Mouse (Mus musculus) left cerebral cortex, adult 11 months (tissue): ENCODE data around the gene Sfi1.
"Not testable (repeated sequence)": the region's sequence is repeated elsewhere in the genome, so short reads cannot be mapped to it uniquely, and the experiment has no call there.

ENCODE experiments used
- DNase-seq: peaks from one replicate; pipeline ENCODE4 v3.0.0; 2022; ENCODE audit warnings: low spot score

Sfi1 gene

DNA sequence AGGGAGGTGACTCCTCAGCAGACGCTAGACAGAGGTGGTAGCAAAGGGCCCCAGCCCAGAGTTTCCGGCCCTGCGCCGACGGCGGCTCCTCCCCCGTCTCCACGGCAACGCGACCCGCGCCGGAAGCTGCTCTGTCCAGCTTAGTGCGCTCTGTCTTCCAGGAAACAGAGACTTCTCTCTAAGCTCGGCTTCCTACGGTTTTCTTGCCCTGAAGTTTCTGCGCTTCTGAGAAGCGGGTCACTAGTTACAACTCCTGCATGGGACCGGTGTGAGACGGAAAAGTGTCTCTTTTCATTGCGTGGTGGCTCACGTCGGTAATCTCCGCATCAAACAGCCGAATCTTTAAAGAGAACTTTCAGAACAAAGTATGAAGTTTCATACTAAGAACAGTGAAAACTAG lies at the start of gene Sfi1:
Gene Sfi1, minus strand, starts transcription at position 101 of the 400 bp plus-strand sequence.
- DNase-seq = no peak

DNA sequence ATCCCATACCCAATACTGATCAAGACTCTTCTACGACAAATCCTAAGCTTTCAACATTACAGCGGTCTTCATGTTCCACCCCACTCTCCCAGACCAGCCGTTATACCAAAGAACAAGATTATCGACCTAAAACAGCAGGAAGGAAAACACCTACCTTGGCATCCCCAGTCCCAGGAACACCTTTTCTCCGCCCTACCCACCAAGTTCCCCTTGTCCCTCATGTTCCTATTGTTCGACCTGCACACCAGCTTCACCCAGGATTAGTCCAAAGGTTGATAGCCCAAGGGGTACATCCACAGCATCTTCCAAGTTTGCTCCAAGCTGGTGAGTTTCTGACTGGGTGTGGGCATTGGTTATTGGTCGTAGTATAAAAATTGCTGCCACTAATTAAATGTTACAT lies 49.1 kb upstream of the Sfi1 start:
- DNase-seq = no peak

DNA sequence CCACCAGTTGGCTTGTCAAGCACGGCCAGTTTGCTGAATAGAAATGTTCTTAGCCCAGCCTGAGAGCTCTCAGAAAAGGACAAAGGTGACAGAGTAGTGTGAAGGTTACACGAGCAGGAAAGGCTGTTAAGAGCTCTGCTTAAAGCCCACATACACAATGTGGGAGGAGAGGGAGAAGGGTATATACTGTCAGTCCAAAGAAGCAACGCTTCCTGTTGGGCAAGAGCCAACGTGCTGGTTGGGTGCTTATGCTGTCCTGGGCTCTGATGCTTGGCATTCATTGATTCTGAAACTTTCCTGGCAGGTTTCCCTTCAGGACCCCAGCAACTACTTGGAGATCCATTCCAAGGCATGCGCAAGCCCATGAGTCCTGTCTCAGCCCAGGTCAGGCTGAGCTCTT lies 42.0 kb upstream of the Sfi1 start:
- DNase-seq = no peak

DNA sequence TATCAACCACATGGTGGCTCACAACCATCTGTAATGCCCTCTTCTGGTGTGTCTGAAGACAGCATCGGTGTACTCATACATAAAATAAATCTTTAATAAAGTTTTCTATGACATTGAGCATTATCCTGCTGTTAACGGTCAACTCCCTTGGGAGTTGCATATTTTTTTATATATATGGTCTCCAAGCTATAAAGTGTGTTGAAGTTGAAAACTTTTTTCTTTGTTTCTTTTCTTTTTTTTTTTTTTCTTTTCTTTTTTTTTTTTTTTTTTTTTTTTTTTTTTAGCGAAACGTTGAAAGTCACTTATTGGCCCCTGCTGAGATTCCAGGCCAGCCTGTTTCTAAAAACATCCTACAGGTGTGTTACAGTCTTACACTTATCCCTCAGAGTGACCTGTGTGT lies 40.4 kb upstream of the Sfi1 start:
- DNase-seq = no peak

DNA sequence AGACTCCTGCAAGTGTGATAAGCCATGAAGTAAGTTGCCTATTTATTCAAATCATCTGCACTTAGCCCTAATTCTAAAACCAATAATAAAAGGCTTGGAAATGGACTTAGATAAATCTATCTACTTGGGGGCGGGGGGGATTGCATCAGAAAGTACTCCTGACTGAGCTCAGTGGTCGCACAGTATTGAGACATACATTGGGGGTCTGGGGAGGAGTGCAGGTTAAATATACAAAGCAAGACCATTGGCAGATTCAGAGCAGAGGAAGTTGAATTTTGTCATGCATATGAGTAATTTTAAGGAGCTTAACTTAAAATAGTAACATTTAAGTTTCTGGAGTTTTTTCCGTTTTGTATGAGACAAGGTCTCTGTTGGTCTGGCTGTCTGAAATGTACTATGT lies 39.0 kb upstream of the Sfi1 start:
- DNase-seq = no peak

DNA sequence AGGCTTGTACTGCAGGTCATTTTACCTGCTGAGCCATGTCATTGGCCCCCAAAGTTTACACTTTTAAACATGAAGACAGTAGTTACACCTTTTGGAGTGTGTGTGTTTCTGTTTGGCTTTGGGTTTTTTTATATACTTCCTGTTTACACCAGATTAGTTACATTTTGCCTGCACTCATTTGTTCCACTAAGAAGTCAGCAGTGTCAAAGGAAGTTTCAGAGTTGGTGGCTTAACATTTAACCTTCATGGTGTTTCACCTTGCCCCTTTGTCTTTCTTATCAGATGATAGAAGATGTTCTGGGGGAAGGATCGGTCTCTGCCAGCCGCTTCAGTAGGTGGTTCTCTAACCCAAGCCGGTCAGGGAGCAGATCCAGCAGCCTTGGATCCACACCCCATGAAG lies 33.9 kb upstream of the Sfi1 start:
- no peak for DNase-seq

DNA sequence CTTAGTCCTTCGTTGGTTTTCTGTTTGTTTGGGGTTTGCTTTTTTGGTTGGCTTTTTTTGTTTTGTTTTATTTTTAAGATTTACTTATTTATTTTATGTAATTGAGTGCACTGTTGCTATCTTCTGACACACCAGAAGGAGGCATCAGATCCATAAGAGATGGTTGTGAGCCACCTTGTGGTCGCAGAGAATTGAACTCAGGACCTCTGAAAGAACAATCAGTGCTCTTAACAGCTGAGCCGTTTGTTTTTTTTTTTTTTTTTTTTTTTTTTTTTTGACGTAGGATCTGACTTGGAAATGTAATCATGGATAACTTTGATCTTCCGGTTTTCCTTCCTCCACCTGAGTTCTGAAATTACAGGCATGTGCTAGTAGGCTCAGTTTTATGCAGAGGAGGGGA lies 29.8 kb upstream of the Sfi1 start:
- DNase-seq = no peak

DNA sequence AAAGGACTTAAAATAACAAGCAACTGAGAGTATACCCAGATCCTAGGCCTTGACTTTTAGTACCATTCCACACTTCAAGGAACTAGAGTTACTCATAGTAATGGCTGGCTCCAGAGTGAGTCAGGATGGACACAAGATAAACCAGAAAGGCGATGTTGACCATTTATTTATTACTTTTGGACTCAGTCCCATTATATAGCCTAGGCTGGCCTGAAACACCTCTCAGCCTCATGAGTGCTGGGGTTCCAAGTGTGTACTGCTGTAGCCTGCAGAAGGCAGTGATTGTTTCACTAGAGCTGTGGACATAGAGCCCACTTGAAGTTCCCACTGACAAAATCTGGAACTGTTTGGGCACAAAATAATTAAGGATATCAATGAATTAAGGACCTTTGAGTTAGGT lies 19.3 kb upstream of the Sfi1 start:
- DNase-seq = no peak

DNA sequence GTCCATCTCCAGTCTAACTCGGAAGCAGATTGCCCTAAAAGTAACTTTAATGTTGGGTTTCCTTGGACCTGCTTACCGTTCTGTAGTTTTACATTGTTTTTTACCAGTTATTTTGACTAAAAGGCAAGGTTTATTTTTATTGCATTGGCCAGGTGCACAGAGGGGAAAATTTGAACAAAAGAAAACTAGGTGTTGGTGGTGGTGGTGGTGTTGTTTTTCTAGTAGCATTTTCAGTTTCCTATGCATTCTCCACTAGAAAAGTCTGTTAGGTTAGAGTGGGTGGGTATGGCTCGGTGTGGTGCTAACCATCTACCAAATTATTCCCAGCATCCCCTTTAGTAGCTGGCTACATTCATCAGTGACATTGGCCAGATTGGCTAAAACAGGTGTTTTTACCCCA lies 13.5 kb upstream of the Sfi1 start:
- no peak for DNase-seq

DNA sequence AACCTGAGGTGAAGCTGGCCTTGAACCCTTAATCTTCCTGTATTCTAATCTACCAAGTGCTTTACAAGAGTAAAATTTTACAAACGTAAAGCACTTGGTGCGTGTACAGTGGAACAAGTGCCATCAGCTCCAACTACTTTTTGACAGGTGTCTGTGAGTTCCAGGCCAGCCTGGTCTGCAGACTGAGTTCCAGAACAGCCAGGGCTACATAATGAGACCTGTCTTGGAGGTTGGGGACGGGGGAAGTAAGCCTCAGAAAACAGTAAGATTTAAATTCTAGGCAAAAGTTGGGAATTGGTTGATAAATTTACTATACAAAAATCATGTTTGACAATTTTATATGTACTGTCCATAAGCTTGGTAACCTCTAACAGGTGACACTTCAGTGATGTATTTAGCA lies 11.9 kb upstream of the Sfi1 start:
- no peak for DNase-seq

DNA sequence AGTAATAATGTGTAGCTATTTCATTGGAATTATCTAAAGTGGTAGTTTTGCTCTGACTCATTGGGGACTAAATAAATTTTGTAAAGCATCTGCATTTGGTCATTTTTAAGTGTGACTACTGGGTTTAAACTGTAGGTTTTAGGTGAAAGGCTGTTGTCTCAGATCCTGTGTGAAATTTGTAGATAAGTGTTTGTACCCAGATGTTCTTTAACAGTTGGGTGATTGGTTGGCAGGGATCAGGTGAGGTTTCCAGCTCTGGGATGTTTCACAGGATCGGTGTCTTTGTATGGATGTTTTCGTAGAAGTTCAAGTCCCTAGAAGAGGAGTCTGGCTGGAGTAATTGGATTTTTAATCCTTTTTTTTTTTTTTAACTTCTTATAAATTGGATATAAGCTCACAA lies 10.5 kb upstream of the Sfi1 start:
- no peak for DNase-seq

DNA sequence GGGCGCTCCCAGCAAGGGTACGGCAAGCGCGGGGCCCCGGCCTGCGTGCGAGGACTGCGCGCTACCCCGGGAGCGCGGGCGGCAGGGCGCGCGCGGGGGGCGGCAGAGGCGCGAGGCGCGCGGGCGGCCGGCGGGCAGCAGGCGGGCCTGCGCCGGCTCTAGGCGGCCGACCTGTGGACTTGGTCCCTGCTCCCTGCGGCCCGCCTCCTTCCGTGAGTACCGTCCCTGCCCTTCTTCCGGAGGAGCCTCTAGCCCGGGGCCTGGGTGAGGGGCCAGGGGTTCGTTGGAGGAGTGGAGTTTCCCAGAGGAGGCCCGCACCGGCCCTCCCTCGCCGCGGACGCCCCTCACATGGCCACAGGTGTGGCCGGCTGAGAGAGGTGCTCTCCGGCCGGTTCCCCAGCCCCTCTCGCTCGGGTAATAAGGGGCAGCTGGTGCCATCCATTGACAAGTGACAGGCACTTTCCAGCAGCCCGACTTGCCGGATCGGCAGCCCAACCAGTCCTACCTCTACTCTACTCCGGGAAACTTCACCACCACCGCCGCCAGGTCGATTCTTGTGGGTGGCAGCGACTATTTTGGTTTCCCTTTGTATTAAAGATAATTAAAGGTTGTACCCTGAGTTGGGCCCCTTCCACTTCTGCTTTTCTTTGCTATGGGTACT lies 9.6 kb upstream of the Sfi1 start:
- DNase-seq = peak; percentile 16

DNA sequence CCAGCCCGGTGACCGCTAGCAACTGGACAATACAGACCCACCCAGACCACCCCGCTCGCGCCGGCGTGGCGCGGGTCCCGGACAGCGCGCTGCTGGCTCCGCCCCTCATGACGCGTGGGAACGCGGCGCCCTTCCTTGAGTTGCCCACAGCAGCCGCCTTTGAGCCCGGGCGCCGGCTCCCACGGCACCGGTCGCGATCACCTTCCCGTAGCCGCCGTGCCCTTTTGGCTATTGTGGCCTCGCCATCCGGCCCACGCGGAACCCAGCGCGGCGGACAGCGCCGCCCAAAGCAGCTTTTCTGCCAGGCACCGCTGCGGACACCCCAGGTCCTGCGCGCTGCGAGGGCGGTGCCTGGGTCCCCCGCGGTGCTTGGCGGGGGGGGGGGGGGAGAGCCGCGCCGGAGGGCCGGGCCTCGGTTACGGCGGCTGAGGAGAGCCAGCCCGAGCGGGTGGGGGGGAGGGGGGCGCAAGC lies 9.0 kb upstream of the Sfi1 start, which contains the start of gene Eif4enif1:
Gene Eif4enif1, plus strand, starts transcription at position 162 of the 471 bp plus-strand sequence.
- DNase-seq = peak; percentile 87

DNA sequence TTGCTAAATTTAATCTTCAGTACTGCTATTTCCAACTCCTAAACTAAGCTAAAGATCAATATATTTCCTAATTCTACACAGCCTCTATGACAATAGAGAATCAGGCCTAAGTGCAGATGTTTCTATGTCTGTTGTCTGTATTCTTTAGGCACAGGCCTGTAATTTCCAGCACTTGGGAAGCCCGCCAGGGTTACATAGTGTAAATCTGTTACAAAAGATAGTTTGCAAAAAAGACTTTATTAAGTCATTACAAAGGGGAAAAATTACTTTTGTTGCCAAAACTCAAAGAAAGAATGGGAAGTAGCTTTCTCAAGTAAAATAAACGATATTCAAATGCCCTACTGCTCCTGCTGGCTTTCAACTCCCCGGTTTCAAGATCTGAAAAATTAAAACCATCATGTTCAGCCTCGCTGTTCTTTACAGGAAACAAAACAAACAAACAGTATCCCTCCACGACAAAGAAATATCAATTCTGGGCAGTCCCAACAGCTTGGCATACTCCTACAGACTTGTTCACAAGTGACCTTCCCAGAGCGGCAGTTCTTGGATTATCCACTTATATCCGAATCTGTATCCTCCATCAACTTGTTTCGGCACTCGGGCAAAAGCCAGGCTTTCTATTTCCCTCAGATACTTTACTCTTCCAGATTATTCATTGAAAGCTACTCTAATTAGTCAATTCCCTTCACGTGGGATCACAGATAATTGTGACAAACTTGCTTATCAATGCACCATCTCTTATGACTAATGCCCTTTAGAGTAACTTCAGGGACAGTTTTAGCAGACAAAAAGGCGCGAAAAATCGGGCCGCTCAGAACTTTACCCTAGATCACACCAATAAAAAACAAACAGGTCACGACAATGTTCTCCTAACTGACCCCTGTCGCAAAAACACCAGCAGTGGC lies 8.3 kb upstream of the Sfi1 start:
- no peak for DNase-seq

DNA sequence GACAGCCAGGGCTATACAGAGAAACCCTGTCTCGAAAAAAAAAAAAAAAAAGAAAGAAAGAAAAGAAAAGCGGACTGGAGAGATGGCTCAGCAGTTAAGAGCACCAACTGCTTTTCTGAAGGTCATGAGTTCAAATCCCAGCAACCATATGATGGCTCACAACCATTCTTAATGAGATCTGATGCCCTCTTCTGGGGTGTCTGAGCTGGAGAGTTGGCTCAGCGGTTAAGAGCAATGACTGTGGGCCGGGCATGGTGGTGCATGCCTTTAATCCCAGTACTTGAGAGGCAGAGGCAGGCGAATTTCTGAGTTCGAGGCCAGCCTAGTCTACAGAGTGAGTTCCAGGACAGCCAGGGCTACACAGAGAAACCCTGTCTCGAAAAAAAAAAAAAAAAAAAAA lies 7.4 kb upstream of the Sfi1 start:
- not testable (repeated sequence) for DNase-seq

DNA sequence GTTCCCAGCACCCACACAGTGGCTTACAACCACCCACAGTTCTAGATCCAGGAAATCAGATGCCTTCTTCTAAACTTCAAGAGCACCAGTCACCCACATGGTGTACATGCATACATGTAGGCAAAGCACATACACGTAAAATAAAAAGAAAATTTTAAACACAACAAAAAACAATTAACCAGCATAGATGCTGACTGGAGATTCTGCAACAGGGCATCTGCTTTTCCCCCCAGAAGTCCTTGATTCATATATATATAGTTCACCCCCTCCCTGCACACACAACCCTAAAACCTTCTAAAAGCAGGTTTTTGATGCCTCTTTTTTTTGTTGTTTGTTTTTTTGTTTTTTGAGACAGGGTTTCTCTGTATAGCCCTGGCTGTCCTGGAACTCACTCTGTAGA lies 10.6 kb downstream of the Sfi1 start:
- not testable (repeated sequence) for DNase-seq

DNA sequence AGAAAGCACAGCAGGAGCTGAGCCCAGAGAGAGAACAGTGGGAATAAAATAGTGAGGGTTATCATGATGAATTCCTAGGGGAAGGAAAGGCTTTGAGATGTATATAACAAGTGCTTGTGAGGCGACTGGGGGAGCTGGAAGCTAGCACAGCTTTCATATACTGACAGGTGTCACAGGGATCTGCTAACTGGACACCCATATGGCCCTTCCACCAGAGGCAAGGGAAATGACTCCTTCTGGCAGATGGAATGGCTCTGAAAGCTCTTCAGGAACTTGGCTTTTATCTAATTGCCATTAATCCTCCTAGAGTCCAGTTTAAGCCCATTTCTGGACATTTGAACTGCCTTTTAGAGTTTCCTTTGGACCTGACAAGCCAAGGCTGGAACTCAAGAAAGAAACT lies 11.3 kb downstream of the Sfi1 start:
- not testable (repeated sequence) for DNase-seq

DNA sequence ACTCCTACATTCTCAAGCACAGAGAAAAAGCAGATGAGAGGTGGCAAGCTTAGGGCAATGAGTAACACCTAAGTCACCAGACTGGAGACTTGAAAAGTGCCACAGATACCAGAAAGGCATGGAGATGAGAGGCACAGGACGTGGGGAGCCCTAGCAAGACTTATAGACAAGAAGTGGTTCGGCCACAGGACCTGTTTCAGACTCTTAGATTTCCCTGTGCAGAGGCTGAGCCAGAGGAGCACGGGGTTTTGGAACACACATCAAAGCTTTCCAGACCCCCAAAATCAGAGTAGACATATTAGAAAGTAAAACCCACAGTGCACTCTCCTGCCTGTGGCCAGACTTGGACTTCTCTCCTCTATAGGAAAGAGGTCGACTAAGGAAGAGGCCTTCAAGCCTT lies 12.0 kb downstream of the Sfi1 start:
- not testable (repeated sequence) for DNase-seq

DNA sequence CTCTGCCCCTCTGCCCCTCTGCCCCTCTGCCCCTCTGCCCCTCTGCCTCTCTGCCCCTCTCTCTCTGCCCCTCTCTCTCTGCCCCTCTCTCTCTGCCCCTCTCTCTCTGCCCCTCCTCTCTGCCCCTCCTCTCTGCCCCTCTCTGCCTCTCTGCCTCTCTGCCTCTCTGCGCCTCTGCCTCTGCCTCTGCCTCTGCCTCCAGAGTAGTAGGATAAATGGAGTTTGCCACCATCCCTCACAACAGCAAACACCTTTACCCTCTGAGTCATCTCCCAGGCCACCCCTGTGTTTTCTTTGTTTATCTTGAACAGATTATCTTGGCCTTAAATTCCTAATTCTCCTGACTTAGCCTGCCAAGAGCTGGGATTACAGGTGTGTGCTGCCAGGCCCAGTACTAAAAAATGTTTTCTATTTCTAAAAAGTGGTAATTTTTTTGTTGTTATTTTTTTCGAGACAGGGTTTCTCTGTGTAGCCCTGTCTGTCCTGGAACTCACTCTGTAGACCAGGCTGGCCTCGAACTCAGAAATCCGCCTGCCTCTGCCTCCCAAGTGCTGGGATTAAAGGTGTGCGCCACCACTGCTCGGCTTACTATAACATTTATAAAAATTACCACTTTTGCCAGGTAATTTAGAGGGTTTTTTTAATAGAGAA lies 12.6 kb downstream of the Sfi1 start:
- not testable (repeated sequence) for DNase-seq

DNA sequence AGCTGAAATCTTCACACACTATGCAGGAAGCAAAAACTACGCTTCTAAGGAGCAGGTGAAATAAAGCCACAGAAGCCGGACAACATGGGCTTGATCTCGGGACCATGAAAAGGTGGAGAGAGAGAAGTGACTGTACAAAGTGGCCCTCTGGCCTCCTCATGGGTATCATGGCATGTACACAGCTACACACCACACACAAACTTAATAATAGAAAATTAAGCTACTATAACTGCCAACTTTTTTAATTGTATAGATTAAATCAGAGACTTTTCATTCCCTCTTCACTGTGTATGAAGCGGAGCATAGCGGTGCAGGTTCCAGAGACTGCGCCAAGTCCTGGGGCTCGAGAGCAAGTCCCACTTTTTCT lies 13.6 kb downstream of the Sfi1 start:
- DNase-seq = not testable (repeated sequence)

DNA sequence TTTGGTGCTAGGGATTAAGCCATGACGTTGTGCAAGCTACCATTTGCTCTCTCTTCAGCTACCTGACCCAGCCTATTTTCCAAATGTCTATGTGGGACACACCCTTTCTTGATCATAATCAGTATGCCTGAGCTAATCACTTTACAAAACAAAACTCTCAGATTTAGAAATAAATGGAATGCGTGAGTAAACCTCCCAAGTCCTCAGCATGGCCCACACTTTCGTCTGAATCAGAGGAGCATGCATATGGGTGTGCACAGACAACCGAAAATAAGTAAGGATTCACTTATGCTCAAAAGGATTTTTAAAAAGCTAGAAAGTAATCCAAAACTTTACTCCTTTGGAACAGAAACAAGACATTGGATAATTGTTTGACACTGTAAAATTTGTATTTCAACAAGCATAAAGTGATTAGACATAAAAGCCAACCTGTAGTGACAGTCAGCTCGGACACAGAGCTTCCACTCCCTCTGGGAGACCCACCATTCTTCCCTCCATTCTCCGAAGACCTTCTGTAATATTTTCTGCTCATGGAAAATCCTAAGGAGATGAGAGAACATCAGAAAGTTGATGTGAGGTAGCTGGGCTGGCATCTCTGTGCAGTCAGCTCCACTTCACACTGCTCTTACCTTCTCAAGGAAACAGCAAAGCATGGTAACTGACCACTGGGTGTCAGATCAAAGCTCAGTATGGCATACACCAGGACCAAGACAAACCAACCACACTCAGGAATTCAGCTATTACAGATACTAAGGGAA lies 14.1 kb downstream of the Sfi1 start:
- not testable (repeated sequence) for DNase-seq
